Mouse (Mus musculus): ENCODE measurements around the gene Kcnt2.

DNA sequence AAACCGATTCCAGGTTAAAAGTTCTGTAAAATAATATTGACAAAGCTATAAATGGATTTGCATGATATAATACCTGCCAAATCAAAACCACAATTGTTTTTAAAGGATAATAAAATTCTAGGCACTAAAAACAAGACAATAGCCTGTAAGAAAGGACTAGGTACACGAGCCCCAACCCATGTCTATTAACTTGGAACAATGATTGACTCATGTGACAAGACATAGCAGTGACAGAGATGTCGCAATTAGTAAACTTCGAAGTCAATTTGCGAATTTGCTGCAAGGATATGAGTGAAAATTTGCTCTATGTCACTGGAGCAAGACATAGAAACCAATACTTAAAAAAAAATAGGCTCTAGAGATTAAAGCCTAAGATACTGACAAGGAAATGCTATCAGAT lies 198.4 kb downstream of the Kcnt2 start:
- no peak for TF ChIP-seq EP300 (IDR thresholded peaks at IDR 0.05; ENCODE audit: insufficient read depth, low read depth, low read length)
- no peak for TF ChIP-seq POLR2A (IDR thresholded peaks at IDR 0.05; ENCODE audit: insufficient read depth, low read depth, low read length)
- TF ChIP-seq CTCF (IDR thresholded peaks at IDR 0.05), result no peak
